Mouse (Mus musculus): Measurements from ENCODE around the gene Otx1.

Otx1 gene

GRCm38 (mm10) chr11:22002783-22003340, at the start of gene Otx1:
Gene Otx1, minus strand, starts transcription at chr11:22002897.
- peak; percentile 23 to 34 for DNase-seq (ENCODE audit: low spot score in 2 of 2)

GRCm38 (mm10) chr11:22050864-22051263, 48.2 kb upstream of the Otx1 start:
- no peak for DNase-seq (ENCODE audit: low spot score in 2 of 2)

GRCm38 (mm10) chr11:22039854-22040426, 37.2 kb upstream of the Otx1 start:
- DNase-seq (ENCODE audit: low spot score in 2 of 2), result no peak

- no peak for DNase-seq (ENCODE audit: low spot score in 2 of 2)
Measured at GRCm38 (mm10) chr11:22034564-22035105, 31.9 kb upstream of the Otx1 start.

GRCm38 (mm10) chr11:22033582-22033981, 30.9 kb upstream of the Otx1 start:
- no peak for DNase-seq (ENCODE audit: low spot score in 2 of 2)

- no peak for DNase-seq (ENCODE audit: low spot score in 2 of 2)
Measured at GRCm38 (mm10) chr11:22020602-22021001, 17.9 kb upstream of the Otx1 start.

- DNase-seq (ENCODE audit: low spot score in 2 of 2), result no peak
Measured at GRCm38 (mm10) chr11:22017444-22017843, 14.7 kb upstream of the Otx1 start.

GRCm38 (mm10) chr11:22016341-22016740, 13.6 kb upstream of the Otx1 start:
- no peak for DNase-seq (ENCODE audit: low spot score in 2 of 2)

GRCm38 (mm10) chr11:22008817-22009216, 6.1 kb upstream of the Otx1 start:
- DNase-seq (ENCODE audit: low spot score in 2 of 2), result no peak

- no peak for DNase-seq (ENCODE audit: low spot score in 2 of 2)
Measured at GRCm38 (mm10) chr11:22008129-22008596, 5.5 kb upstream of the Otx1 start.

- DNase-seq (ENCODE audit: low spot score in 2 of 2), result no peak
Measured at GRCm38 (mm10) chr11:22007781-22008110, 5.0 kb upstream of the Otx1 start.

GRCm38 (mm10) chr11:22007088-22007780, 4.5 kb upstream of the Otx1 start:
- peak; percentile 17 to 18 for DNase-seq (ENCODE audit: low spot score in 2 of 2)

GRCm38 (mm10) chr11:22006471-22007087, 3.9 kb upstream of the Otx1 start:
- no peak for DNase-seq (ENCODE audit: low spot score in 2 of 2)

GRCm38 (mm10) chr11:22005281-22005870, 2.7 kb upstream of the Otx1 start:
- no peak for DNase-seq (ENCODE audit: low spot score in 2 of 2)

- DNase-seq (ENCODE audit: low spot score in 2 of 2), result peak; percentile 10 to 29
Measured at GRCm38 (mm10) chr11:22004331-22004841, 1.7 kb upstream of the Otx1 start.

GRCm38 (mm10) chr11:22003341-22003981, 764 bp upstream of the Otx1 start:
- DNase-seq (ENCODE audit: low spot score in 2 of 2), result peak; percentile 6 to 22

- no peak for DNase-seq (ENCODE audit: low spot score in 2 of 2)
Measured at GRCm38 (mm10) chr11:22002062-22002782, 475 bp downstream of the Otx1 start.

- peak; percentile 36 to 65 for DNase-seq (ENCODE audit: low spot score in 2 of 2)
Measured at GRCm38 (mm10) chr11:22001321-22002061, 1.2 kb downstream of the Otx1 start.

GRCm38 (mm10) chr11:22000316-22001076, 2.2 kb downstream of the Otx1 start:
- DNase-seq (ENCODE audit: low spot score in 2 of 2), result peak in 1 of 2 experiments; percentile 14

All from frontal cortex, postnatal 10 days (tissue).